Mouse (Mus musculus) embryo, embryonic 11.5 days (tissue): ENCODE measurements around the gene Trmt1.

Experiments used
- DNase-seq: peaks from one replicate; pipeline ENCODE4 v3.0.0-alpha.2; 2012; ENCODE audit warnings: low read depth, low spot score

Trmt1 gene

DNA sequence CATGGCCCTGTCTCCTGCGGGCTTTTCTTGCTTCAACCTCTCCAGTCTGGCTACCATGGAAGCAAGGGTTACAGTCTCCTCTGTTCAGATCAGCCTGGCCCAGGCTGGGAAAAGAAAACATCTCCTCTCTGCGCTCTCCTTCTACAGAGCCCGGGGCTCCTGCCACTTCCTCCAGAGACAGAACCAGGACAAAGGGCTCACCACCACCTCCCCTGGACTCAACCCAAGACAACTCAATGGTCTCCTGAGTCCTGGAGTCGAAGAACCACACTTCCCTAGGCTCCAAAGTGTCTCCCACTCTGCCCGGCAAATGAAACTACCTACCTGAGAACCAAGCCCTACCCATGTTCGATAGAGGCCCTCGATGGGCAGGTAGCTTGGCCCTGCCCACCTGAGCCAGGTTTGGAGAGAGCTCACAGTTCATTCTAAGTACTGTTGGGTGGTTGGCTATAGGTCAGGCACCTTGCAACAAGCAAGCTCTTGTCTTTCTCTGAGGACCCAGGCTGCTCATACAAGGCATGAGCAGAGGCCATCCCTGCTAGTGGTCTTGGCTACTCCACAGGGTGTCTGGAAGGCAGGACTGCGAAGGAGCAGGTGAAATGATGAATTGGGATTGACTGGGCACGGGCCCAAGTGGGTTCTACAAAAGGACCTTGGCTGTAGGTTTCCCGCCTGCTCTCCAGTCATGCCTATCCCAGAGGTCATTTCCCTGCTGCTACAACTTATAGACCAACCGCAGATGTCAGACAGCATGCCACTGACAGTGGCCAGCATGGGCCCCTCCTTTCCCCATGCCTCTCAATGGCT, 45.5 kb downstream of the Trmt1 start:
- DNase-seq = no peak

DNA sequence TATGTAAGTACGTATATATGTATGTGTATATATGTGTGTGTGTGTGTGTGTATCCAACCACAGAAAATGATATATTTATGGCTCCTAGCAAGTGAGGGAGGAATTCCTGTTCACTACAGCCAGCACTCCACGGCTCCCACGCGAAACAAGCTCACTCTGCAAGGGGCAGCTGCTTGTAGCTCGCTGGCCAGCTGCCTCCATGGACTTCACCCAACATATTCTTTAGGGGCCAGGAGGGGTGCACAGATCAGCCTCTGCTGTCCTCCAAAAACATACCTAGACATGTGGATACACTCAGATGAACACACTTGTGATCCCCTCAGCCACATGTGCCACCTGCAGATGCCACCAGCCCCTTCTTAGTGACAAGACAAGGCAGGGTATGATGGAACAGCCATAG, 46.4 kb downstream of the Trmt1 start:
- no peak for DNase-seq

DNA sequence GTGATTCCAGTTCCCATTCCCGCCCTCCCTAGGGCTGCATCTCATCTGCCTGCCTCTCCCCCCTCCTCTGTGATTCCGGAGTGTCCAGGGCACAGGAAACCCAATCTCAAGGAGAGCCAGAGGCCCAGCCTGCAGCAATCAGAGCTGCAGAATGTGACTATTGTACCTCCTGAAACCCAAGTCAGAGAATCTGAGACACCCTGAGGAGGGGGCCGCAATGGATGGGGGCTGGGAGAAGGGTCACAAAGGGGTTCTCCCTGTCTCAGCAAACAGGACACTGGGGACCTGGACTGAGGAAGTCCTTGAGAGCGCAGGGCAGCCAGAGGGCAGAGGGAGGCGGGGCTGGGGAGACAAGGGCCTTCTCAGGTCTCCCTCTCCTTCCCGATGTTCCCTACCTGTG, 46.9 kb downstream of the Trmt1 start:
- DNase-seq = no peak

DNA sequence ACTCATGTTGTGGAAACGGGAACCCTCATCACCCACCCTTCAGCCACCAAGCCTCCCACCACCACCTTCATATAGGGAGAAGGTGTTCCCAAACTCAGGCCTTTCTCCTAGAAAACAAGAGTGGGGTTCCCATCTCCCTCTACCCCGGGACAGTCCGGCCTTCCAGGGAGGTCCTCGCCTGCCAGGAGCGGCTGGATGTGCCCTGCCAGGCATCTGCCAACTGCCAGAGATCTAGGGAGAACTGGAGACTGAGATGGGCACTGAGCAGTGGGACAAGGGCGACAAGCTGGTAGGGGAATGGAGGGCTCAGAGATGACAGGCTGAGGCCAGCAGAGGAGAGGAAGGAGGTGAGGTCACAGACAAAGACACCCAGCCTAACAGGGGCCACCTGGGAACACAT, 47.9 kb downstream of the Trmt1 start:
- no peak for DNase-seq

DNA sequence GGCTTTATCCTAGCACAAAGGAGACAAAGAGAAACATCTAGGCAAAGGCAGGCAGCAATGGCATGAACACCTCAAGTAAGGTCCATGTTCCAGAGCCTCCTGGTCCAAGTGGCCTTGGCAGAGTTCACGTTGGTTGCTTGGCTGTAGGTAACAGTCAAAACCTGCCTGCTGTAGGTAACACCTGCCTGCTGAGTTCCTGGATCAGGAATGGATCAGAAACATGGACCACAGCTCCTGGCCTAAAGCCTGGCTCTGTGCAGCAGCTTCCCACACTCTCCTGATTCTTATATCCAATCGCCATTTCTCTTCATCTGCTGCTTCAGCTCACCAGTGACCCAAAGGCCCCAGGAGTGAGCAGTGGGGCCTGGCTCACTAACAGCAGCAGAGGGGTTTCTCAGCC, 48.6 kb downstream of the Trmt1 start:
- DNase-seq = no peak

DNA sequence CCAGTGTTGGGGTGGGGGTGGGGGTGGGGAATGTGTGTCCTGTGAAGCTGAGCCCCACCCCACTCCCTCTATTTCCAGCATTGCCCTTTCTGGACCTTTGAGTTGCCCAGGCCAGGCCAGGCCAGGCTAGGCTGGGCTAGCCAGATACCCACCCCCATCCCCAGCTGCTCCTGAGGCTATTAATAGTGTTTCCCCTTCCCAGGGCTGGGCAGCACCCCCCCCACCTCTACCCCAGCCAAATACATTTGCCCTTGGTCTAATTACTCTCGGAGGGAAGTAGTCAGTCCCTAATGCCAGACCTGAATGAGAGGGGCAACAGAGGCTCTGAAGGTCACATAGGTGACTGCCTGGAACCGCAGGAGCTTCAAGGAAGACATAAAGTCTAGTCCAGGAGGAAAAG, 49.5 kb downstream of the Trmt1 start:
- no peak for DNase-seq

DNA sequence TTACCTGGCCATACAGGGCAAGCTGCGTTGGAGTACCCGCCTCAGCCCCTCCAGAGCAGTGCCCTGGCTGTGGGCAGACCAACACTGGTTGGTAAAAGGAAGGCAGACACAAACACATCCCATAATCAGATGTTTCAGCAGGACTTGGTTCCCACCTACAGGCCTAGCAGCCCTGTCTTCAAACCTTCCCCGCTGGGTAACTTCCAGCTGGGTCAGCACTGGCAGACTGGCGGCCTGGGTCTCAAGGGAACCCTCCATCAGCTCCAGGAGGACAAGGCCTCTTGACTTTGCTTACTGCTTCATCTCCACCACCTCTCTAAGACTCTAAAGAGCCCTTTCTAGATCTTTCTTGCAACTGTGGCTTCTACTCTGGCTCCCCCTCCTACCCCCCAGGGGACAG, 50.4 kb downstream of the Trmt1 start:
- no peak for DNase-seq

DNA sequence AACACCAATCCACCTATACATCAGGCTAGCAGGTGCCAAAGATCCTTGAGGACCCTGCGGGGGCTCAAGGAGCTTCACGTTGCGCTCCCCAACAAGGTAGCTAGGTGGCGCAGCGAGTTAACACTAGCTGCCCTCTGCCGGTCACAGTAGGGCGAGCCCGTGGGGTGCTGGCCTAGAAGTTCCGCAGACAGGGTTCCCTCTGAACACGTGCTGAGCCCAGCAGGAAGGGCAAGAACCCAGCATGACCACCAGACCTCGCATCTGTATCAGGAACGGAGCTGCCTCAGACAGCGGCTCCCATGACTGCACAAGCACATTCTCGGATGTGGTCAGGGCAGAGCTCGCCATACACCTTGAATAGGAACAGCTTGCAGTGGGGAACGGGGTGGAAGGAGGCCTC, 51.5 kb downstream of the Trmt1 start:
- peak; percentile 77 for DNase-seq

DNA sequence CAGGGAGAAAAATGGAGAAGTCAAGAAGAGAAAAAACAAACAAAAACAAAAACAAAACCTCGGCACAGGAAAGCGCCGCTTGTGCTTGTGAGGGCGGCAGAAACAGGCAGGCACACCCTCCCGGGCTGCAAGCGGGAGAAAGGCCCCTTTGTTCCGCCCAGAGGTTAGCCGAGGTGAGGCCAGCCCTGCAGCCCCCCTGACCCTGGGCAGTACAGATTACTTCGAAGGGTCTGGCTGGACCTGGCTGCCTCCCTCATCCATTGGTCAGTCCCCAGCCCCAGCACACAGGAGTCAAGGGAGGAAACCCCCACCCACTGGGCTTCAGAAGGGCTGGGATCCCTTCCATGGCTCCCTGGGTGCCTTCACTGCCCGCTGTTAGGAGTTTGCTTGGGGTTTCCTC, 52.2 kb downstream of the Trmt1 start:
- no peak for DNase-seq

DNA sequence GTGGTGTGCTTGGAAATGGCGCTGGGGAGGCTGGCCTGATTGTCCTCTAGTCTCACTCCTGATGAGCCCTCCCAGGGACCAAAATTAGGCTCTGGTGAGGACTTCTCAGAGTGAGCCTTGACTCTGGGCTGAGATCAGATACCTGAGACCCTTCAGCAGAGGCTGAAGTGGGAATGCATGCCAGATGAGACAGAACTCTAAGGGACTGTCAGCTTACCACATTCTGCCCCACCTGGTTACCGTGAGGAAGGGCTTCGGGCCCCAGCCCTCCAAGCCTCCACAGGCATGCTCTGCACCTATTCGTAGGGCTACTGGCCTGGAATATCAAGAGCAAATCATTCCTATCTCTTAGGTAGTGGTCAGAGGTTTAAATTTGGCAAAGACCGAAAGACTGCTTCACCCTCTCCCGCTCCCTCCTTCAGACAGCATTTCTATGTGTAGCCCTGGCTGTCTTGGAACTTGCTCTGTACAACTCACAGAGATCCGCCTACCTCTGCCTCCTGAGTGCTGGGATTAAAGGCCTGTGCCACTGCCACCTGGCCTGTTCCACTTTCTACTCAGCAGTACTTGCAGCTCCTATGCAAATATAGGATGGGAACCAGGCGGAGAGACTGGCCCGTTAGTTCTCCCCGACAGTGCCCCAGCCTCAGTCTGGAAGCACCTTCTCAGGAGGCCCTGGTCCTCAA, 52.8 kb downstream of the Trmt1 start:
- no peak for DNase-seq

DNA sequence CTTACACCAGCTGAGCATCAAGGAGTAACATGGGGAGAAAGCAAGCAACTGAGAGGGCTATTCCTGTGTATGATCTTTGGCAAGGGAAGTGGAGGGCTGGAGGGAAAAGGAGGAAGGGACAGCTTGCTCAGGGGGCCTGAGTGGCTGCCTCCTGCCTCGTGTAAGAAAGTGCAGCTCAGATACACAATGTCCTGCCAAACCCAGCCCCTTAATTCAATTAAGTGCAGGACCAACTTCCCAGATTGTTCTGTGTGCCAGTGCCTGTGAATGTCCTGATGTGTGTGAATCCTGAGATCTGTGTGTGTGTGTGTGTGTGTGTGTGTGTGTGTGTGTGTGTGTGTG, 53.3 kb downstream of the Trmt1 start:
- DNase-seq = no peak

DNA sequence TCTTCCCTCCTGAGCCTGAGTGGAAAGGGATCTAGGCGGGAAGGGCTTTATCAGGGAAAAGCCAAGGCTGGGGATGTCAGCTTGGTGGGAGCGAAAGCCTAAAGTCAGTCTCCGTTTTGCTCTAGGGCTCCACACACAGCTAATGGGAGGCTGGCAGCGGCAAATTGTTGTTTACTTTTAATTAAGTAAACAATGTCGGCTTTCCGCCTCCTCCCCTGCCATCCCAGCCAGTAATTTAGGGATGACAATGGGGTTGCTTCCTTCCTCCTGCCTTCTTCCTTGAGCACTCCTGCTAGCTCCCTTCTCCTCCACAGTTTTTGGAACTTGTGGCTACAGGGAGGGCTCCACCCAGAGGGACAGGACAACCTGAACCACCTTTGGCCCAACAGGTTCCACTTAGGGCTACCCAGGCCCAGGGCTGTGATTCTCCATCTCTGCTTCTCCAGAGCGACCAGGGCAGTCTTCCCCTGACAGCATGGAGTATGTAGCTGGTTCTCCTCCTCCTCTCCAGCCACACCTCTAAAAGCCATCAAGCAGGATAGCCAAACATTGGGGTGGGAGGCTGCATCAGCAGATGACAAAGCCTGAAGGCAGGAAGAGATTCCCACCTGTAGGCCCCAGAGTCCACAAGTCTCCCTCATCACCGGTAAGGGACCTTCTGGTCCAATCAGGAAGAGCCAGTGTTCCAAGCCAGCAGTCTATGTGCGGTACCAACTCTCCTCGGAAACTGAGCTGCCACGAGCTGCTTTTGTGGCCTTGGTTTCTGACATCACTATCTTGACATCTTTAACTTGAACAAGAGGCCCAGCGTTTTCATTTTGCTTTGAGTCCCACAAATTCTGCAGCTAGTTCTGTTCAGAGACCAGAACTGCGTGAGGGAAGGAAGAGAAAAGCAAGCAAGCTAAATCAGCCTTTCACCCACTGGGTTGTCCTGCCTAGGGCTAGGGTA, 55.1 kb downstream of the Trmt1 start:
- DNase-seq = no peak

DNA sequence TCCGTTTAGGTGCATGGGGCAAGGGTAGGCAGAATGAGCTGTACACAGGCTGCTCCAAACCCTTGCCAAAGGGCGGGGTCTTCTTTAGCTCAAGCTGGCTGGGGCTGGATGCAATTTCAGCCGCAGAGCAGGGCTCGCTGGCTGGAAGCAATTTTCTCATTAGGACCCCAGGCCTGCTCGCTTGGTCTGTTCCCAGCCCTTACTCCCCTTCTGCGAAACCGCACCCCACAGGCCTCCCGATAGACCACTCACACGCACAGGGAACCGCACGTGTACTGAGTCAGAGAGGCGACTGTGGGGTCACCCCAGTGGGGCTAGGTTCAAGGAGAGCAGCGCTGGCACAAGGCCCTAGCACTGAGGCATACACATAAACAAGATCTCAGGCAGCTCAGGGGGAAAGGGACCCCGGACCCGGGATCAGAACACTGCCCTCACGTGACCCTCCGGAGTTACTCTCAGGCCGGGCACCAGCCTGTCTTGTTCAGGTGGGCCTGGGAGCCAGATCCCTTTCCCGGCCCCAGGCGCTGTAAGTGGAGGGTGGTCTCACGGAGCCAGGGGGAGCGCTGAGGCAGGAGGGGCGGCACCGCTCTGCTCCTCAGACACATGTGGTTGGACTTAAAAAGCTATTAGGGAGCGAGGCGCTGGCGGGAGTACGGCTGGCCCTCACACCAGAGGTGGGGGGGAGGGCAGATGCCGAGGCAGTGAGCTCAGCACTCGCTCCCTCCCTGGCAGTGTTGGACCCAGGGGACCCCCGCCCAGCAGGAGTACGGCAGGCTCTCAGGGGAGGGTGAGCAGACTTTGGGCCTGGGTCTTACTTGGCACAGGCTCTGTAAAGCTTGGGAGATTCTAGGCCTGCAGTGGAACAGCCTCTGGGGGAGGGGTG, 56.3 kb downstream of the Trmt1 start:
- DNase-seq = peak; percentile 71

DNA sequence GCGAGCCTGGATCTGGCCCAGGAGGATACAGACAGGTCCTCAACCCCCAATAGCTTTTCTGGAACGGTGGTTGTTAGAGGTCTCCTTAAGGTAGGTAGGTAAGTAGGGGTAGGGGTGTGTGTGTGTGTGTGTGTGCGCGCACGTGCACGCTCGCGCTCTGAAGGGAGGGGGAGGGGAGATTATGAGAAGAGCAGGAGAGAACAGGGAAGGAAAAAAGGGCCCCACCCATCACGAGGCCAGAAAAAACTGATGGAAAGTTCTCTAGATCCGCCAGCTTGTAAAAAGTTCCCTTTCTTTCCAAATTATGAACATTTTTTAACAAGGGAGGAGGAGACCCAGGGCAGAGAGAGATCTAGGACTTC, 56.9 kb downstream of the Trmt1 start:
- DNase-seq = no peak

DNA sequence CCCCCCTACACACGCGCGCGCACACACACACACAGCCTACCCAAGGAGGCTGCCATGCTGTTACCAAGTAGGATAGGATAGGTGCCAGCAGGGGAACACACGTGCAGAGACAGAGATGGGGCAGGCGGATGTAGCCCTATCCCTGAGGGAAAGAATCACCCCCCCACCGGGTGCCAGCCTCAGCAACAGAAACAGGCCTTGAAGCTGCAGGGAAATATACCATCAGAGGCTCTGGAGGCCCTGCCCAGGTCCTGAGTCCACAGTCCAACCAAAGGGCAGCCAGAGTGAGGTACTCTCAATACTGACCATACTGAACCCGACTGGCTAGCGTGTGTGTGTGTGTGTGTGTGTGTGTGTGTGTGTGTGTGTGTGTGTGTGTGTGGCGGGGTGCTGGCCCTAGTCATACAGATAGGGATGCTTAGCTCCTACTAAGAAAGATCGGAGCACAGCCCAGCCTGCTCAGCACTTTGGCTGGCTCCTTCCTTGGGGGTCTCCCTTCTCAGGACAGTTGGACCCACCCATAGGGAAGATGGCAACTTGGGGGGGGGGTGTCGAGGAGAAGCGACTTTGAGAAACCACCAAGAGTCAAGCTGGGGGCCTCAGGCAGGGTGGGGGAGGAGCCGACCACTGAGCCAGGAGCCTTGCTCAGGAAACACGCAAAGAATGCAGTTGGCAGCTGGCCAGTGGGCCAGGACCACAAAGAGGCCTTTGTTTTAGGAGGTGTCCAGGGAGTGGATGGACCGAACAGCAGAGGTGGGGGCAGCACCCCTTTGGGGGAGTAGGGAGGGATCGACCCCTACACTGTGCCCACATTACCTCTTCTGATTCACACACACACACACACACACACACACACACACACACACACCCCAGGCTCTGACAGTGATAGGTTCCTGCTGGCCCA, 57.7 kb downstream of the Trmt1 start:
- DNase-seq = peak; percentile 83

DNA sequence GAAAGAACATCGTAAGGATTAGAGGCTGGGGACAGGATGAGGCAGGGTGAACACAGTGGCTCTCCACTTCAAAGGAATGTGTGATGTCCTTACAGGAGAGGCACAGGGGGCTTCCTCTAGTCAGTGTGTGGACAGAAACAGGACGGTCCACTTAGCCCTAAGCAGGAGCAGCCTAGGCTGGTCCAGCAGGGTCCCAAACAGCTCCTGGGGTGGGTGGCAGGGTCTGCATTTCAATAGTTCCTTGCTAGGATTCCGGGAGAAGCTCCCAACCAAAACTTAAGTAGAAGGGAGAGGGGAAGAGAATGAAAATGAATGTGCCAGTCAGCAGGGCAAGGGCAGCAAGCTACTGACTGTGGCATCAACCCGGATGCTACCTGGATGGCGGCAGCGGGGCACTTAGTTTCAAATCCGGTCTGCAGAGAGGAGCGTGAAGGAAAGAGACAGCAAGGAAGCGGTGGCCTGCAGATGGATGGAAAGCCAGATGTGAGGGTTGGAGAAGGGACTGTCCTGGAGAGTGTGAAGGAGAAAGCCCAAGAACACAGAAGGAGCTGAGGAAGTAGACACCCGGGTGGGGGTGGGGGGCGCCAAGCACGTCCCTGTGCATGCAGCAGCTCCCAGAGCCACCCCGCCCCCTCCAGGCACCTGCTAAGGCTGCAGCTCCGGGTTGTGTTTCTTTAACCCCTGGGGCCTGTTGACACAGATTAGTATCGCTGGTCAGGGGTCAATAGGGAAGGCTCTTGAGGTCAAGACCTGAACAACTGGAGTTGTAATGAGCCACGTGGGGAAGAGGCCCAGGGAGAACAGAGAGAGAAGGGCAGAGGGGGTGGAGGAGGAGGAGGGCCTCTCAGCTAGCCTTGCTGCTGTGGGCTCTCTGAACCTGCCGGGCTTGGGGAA, 59.2 kb downstream of the Trmt1 start:
- no peak for DNase-seq
